Mouse (Mus musculus) hindbrain, embryonic 11.5 days (tissue): ENCODE results near the gene Wdr27. TPM values are rescaled to one million over a fixed set of nuclear protein-coding genes. Genes with fewer than 3 reads are reported as not detected.

Experiments used
- ATAC-seq: fragments of 200-750 bp; cut with Nextera tagmentation; 2 replicates; pipeline ENCODE4 v1.8.0; 2017; ENCODE audit warnings: mild to moderate bottlenecking, moderate TSS enrichment, moderate library complexity; ENCODE audit not compliant: low FRiP score
- DNase-seq: peaks from one replicate; pipeline ENCODE4 v3.0.0-alpha.2; 2015; ENCODE audit warnings: low spot score
- H3K27ac ChIP-seq: fragments of 300-500 bp; sonication (generic); 2 replicates; pipeline ENCODE4 v1.5.1; 2014; ENCODE audit warnings: mild to moderate bottlenecking, low read depth, low read length
- H3K27me3 ChIP-seq: fragments of 300-500 bp; sonication (generic); 2 replicates; pipeline ENCODE4 v1.6.1; 2014; ENCODE audit warnings: mild to moderate bottlenecking, low read length, moderate library complexity, mixed read lengths; ENCODE audit not compliant: control insufficient read depth, insufficient read depth
- H3K36me3 ChIP-seq: fragments of 300-500 bp; sonication (generic); 2 replicates; pipeline ENCODE4 v1.6.1; 2014; ENCODE audit warnings: mild to moderate bottlenecking, low read length, moderate library complexity, mixed read lengths; ENCODE audit not compliant: control insufficient read depth, insufficient read depth
- H3K4me1 ChIP-seq: fragments of 300-500 bp; sonication (generic); replicated peaks from 2 replicates; pipeline ENCODE4 v1.6.1; 2014; ENCODE audit warnings: low read length, mixed read lengths; ENCODE audit not compliant: control insufficient read depth, insufficient read depth
- H3K4me2 ChIP-seq: fragments of 300-500 bp; sonication (generic); replicated peaks from 2 replicates; pipeline ENCODE4 v1.6.1; 2014; ENCODE audit warnings: mild to moderate bottlenecking, low read depth, low read length
- H3K4me3 ChIP-seq: fragments of 300-500 bp; sonication (generic); 2 replicates; pipeline ENCODE4 v1.5.1; 2014; ENCODE audit warnings: low read depth, low read length
- H3K9ac ChIP-seq: fragments of 300-500 bp; sonication (generic); 2 replicates; pipeline ENCODE4 v1.6.1; 2014; ENCODE audit warnings: low read depth, low read length
- H3K9me3 ChIP-seq: fragments of 300-500 bp; sonication (generic); 2 replicates; pipeline ENCODE4 v1.6.1; 2016; ENCODE audit warnings: low read length; ENCODE audit not compliant: control insufficient read depth
- WGBS: fragments of 180-500 bp; shearing (Covaris S2); extraction: QIAGEN DNeasy Blood & Tissue Kit; methylation state at CpG from one replicate; pipeline ENCODE4 v1.1.7; 2014; 5-methylcytosine and 5-hydroxymethylcytosine counted together
- polyA plus RNA-seq: library from polyadenylated mRNA; unstranded; fragments of >200 nt; fragmentation: Nextera tagmentation; extraction: Ambion mirVana; gene quantifications from 2 replicates; pipeline ENCODE4 v1.2.1, GENCODE M21; 2014

The Wdr27 gene
- polyA plus RNA-seq, 1 experiment from 2014 or later: 6.0 TPM

- H3K4me2 ChIP-seq: no peak overlapping the region
- DNase-seq (no peak), ATAC-seq (no peak)
- no peaks in the 10 kb centered on the region for H3K27me3 ChIP-seq
- no peak overlapping the region for H3K4me3 ChIP-seq
- no peaks in the 10 kb centered on the region for H3K9me3 ChIP-seq
- no peak overlapping the region for H3K27ac ChIP-seq
- 93% methylated on average over 5 of the region's 5 CpGs for WGBS
- H3K36me3 ChIP-seq: no peaks in the 10 kb centered on the region
- H3K9ac ChIP-seq: no peak overlapping the region
- no peaks in the 10 kb centered on the region for H3K4me1 ChIP-seq
Measured at GRCm38 (mm10) chr17:14779356-14779755, 163.6 kb downstream of the Wdr27 start.

DNA sequence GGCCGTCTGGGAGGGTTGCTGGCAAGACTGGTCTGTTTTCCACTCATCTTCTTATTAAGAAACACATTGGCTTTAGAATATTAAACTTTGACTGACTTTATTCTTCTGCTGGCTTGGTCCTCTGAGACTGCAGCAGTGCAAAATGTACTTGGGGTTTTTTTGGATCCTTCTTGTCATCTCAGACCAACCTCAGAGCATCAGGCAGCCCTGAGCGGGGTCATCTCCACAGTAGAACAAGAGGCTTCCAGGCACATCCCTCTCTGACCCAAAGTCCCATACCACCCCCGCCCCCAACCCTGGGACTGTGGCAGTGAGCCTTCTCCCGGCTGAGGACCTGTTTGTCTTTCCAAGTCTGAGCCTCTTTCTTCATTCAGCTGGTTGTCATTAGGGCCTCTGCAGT, 171.6 kb downstream of the Wdr27 start:
- no peak overlapping the region for H3K27ac ChIP-seq
- no peak overlapping the region for H3K4me3 ChIP-seq
- DNase-seq (no peak), ATAC-seq (no peak)
- no peaks in the 10 kb centered on the region for H3K36me3 ChIP-seq
- H3K9ac ChIP-seq: no peak overlapping the region
- no peak overlapping the region for H3K4me2 ChIP-seq
- no peaks in the 10 kb centered on the region for H3K9me3 ChIP-seq
- no peaks in the 10 kb centered on the region for H3K27me3 ChIP-seq
- H3K4me1 ChIP-seq: no peaks in the 10 kb centered on the region
- 62% methylated on average over 4 of the region's 4 CpGs for WGBS

- Histone ChIP-seq H3K9ac (no peak overlapping the region), H3K4me3 (no peak overlapping the region), H3K27me3 (no peaks in the 10 kb centered on the region), H3K4me2 (no peak overlapping the region), H3K9me3 (no peaks in the 10 kb centered on the region), H3K27ac (no peak overlapping the region), H3K36me3 (no peaks in the 10 kb centered on the region), H3K4me1 (no peaks in the 10 kb centered on the region)
- 77% methylated on average over 5 of the region's 5 CpGs for WGBS
- ATAC-seq (no peak), DNase-seq (no peak)
Measured at GRCm38 (mm10) chr17:14770377-14770776, 172.6 kb downstream of the Wdr27 start.

Other genes starting within 250 kb of the Wdr27 start
- 7.9 and 8.0 TPM in 2 replicates for gene Thbs2, start 248.9 kb downstream of the Wdr27 start, polyA plus RNA-seq
- 34.9 and 39.4 TPM in 2 replicates for gene 1600012H06Rik, start within 50 bp of the Wdr27 start, polyA plus RNA-seq
- gene Phf10, start 18.1 kb upstream of the Wdr27 start, polyA plus RNA-seq: 32.0 and 39.2 TPM in 2 replicates
- 10.1 and 13.0 TPM in 2 replicates for gene 9030025P20Rik, start 35.3 kb upstream of the Wdr27 start, polyA plus RNA-seq
- 0.54 and 1.2 TPM in 2 replicates for gene Gm3417, start 35.6 kb upstream of the Wdr27 start, polyA plus RNA-seq
- gene Gm3435, start 67.0 kb upstream of the Wdr27 start, polyA plus RNA-seq: 8.0 and 10.3 TPM in 2 replicates
- 71.4 and 92.2 TPM in 2 replicates for gene Ermard, start 98.0 kb upstream of the Wdr27 start, polyA plus RNA-seq
- gene Tcte3, start 98.3 kb upstream of the Wdr27 start, polyA plus RNA-seq: not detected in 2 replicates
- gene Gm3448, start 98.4 kb upstream of the Wdr27 start, polyA plus RNA-seq: 2.9 and 6.0 TPM in 2 replicates